Mouse (Mus musculus): Measurements from ENCODE around the gene Ccni. TPM values are rescaled to one million over a fixed set of nuclear protein-coding genes. Genes with fewer than 3 reads are reported as not detected.
A peak's percentile ranks its signal among the peaks of the same experiment; 100 is the strongest.

The Ccni gene
- total and polyA plus RNA-seq, 2 experiments from 2014 or later, result 109 to 260 TPM

DNA sequence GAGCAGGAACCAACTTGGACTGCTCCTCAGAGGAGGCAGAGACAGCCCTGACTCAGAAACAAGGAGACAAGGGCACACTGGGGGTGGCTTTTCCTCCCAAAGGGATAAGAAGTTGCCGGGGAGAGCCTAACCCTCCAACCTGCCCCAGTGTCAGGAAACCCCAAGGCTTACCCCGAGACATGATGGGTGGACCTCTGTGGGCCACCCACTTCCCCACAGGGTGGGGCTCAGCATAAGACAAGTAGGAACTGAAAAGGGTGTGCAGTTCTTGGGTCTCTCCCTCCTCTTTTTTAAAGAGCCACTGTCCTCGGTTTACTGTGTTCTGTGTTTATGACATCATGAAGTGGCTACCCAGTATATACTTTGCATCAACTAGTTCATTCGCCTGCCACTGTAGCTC is 53.8 kb downstream of the Ccni start:
- 87% methylated on average over 4 of the region's 4 CpGs for WGBS
- H3K27ac ChIP-seq (ENCODE audit: low read depth, low read length), result no peak overlapping the region
- H3K4me3 ChIP-seq (ENCODE audit: low read depth, low read length), result no peak overlapping the region
- ATAC-seq (ENCODE audit: low FRiP score) (no peak), DNase-seq (ENCODE audit: low spot score) (no peak)
- H3K9ac ChIP-seq (replicated peaks; ENCODE audit: low read length, poor library complexity, severe bottlenecking), result no peak overlapping the region
- no peak overlapping the region for H3K4me2 ChIP-seq (ENCODE audit: low read depth, low read length, poor library complexity, severe bottlenecking)
- H3K36me3 ChIP-seq (ENCODE audit: insufficient read depth, low read length), result peaks cover 15% of the 10 kb centered on the region
- no peaks in the 10 kb centered on the region for H3K9me3 ChIP-seq (ENCODE audit: low read length)
- H3K27me3 ChIP-seq (ENCODE audit: insufficient read depth, low read length), result no peaks in the 10 kb centered on the region
- TF ChIP-seq CTCF (IDR thresholded peaks at IDR 0.05), result no peak
- no peaks in the 10 kb centered on the region for H3K4me1 ChIP-seq (ENCODE audit: insufficient read depth, low read length)

DNA sequence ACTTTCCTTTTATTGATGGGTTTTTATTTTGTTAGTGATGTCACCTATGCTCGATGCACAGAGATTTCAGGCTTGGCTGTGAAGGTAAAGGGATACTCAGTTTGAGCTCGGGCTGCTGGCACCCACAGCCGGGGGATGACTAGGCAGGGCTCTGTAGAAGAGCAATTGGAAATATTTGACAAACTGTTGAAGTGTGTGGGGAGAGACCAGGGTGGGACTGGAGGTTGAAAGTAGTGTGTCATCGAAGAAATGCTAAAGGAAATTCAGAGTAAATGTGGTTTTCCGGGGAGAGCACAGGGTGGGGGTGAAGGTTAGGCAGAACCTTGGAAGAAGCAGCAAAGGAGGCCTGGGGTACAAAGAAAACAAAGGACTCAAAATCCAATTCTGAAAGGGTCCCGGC is 54.3 kb downstream of the Ccni start:
- 70% methylated on average over 6 of the region's 6 CpGs for WGBS
- Histone ChIP-seq H3K4me3 (ENCODE audit: low read depth, low read length) (no peak overlapping the region), H3K4me2 (ENCODE audit: low read depth, low read length, poor library complexity, severe bottlenecking) (no peak overlapping the region), H3K36me3 (ENCODE audit: insufficient read depth, low read length) (peaks cover 12% of the 10 kb centered on the region), H3K4me1 (ENCODE audit: insufficient read depth, low read length) (no peaks in the 10 kb centered on the region), H3K9me3 (ENCODE audit: low read length) (no peaks in the 10 kb centered on the region), H3K27me3 (ENCODE audit: insufficient read depth, low read length) (no peaks in the 10 kb centered on the region), H3K27ac (ENCODE audit: low read depth, low read length) (no peak overlapping the region), H3K9ac (replicated peaks; ENCODE audit: low read length, poor library complexity, severe bottlenecking) (no peak overlapping the region)
- DNase-seq (ENCODE audit: low spot score) (no peak), ATAC-seq (ENCODE audit: low FRiP score) (no peak)
- no peak for TF ChIP-seq CTCF (IDR thresholded peaks at IDR 0.05)

DNA sequence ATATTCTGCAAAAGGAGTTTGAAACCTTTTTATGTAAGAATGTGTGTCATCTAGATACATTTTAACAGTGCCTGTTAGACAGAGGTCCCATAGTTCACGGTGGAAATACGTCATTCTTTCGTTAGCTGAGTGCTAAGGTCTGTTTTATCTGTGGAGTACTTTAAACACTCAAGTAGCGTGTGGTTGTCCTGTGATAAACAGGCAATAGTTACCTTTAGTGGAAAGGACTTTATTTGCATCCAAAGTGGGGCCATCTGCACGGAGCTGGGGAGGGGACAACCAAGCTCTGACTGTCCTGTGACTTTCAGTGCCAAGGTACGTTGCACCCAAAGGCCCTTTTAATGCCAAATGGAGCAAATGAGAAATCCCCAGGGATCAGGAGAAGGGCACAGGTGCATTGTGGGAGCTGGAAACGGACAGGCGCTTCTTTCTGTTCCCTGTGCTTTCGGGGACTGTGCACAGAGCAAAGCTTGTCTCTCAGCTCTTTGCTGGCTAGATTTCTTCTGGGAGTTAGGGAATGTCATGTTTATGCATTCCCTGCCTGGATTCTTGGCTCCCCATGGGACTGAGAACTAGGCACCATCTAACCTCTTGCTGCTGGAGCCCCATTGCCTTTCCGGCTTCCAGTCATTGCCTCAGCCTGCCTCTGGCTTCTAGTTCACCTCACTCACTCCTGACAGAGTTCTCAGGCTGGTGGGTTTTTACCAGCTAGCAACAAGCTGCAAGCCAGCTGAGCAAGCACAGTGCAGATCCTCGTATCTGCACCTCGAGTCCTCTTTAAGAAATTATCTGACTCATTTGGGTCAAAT is 56.1 kb downstream of the Ccni start:
- WGBS, result 76% methylated on average over 12 of the region's 12 CpGs
- H3K4me1 ChIP-seq (ENCODE audit: insufficient read depth, low read length), result no peaks in the 10 kb centered on the region

DNA sequence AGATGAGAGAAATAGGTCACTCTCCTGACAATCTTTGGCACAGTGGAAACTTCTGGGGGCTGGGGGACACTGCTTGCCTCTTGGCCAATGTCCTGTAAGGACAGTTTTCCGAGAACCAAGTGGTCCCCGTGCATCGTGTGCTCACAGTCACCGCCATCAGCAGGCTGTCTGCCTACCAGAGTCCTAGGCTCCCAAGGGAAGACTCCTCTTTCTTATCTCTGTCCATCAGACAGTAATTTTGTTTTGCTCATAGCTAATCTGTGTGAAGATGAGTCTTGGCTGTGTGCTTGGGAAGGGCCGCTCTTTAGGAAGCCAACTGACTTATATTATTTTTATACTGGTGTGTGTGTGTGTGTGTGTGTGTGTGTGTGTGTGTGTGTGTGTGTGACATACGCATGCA is 60.8 kb downstream of the Ccni start:
- Histone ChIP-seq H3K36me3 (ENCODE audit: insufficient read depth, low read length) (peaks cover 14% of the 10 kb centered on the region), H3K27me3 (ENCODE audit: insufficient read depth, low read length) (no peaks in the 10 kb centered on the region), H3K4me2 (ENCODE audit: low read depth, low read length, poor library complexity, severe bottlenecking) (no peak overlapping the region), H3K4me3 (ENCODE audit: low read depth, low read length) (no peak overlapping the region), H3K4me1 (ENCODE audit: insufficient read depth, low read length) (no peaks in the 10 kb centered on the region; the same call in 1 of the 2 replicates), H3K9ac (replicated peaks; ENCODE audit: low read length, poor library complexity, severe bottlenecking) (no peak overlapping the region), H3K9me3 (ENCODE audit: low read length) (no peaks in the 10 kb centered on the region), H3K27ac (ENCODE audit: low read depth, low read length) (no peak overlapping the region)
- ATAC-seq (ENCODE audit: low FRiP score) (no peak), DNase-seq (ENCODE audit: low spot score) (no peak)
- TF ChIP-seq CTCF (IDR thresholded peaks at IDR 0.05), result no peak
- WGBS, result 80% methylated on average over 6 of the region's 6 CpGs

More for the DNA sequence above, 56.1 kb downstream of the Ccni start:
- no peaks in the 10 kb centered on the region for H3K9me3 ChIP-seq (ENCODE audit: low read length)
- no peak for TF ChIP-seq CTCF (IDR thresholded peaks at IDR 0.05)
- H3K36me3 ChIP-seq (ENCODE audit: insufficient read depth, low read length), result 0 out of 2 replicates have a peak, but pooled peaks cover 3% of the 10 kb centered on the region
- H3K27me3 ChIP-seq (ENCODE audit: insufficient read depth, low read length), result no peaks in the 10 kb centered on the region
- no peak overlapping the region for H3K9ac ChIP-seq (replicated peaks; ENCODE audit: low read length, poor library complexity, severe bottlenecking)
- H3K4me3 ChIP-seq (ENCODE audit: low read depth, low read length), result no peak overlapping the region
- DNase-seq (ENCODE audit: low spot score) (no peak), ATAC-seq (ENCODE audit: low FRiP score) (no peak)
- no peak overlapping the region for H3K27ac ChIP-seq (ENCODE audit: low read depth, low read length)
- no peak overlapping the region for H3K4me2 ChIP-seq (ENCODE audit: low read depth, low read length, poor library complexity, severe bottlenecking)

DNA sequence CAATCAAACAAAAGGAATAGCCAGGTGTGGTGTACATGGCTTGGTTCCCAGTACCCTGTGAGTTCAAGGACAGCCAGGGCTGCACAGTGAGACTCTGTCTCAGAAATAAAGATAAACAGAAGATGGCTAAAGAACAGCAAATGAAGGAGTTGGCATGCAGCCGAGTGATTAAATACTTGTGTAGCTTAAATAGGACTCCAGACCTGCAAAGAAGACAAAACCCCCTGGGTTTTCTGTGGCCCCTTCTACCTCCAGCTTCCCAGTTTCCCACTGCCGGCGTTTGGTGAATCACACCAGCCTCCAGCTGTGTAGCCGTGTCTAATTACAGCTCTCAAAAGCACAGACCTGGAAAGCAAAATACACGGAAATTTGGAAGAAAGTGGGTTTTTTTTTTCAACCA is 61.4 kb downstream of the Ccni start:
- Histone ChIP-seq H3K27ac (ENCODE audit: low read depth, low read length) (no peak overlapping the region), H3K36me3 (ENCODE audit: insufficient read depth, low read length) (peaks cover 15% of the 10 kb centered on the region), H3K9ac (replicated peaks; ENCODE audit: low read length, poor library complexity, severe bottlenecking) (no peak overlapping the region), H3K4me2 (ENCODE audit: low read depth, low read length, poor library complexity, severe bottlenecking) (no peak overlapping the region), H3K4me1 (ENCODE audit: insufficient read depth, low read length) (no peaks in the 10 kb centered on the region; the same call in 1 of the 2 replicates), H3K27me3 (ENCODE audit: insufficient read depth, low read length) (no peaks in the 10 kb centered on the region), H3K9me3 (ENCODE audit: low read length) (no peaks in the 10 kb centered on the region), H3K4me3 (ENCODE audit: low read depth, low read length) (no peak overlapping the region)
- ATAC-seq (ENCODE audit: low FRiP score) (no peak), DNase-seq (ENCODE audit: low spot score) (no peak)
- 17% methylated on average over 5 of the region's 5 CpGs for whole genome bisulfite sequencing
- TF ChIP-seq CTCF (IDR thresholded peaks at IDR 0.05), result no peak

DNA sequence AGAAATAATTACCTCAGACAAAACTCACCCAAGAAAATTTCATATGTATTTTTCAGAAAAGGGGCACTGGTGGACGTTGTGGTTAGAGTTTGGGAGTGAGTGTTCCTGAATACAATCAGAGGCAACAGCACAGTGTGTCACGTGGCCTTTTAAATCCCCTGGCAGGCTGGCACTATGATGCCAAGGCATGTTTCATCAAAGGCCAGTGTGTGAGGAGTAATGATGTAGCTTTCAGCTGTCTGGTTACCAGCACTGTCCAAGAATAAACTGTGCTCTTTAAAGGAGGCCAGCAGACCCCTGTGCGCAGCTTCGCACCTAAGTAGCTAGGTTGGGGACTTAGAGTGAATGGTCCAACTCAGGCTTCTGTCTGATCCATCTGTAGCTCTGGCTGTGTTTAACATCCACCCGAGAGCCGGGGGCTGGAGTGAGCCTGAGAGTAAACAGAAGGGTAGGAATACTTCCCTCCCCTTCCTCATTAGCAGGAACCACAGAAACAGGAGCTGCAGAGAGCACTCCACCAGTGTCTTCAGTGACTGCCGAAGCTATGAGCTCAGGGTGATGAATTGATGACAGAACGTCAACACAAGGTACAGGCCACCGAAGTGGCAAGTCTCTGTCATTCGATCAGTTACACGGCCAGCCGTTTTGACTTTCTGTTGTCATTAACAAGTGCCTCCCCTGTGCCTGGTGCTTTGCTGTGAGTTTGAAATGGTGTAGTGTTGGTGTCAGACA is 62.8 kb downstream of the Ccni start:
- ATAC-seq (ENCODE audit: low FRiP score), result no peak
- Histone ChIP-seq H3K9ac (replicated peaks; ENCODE audit: low read length, poor library complexity, severe bottlenecking) (0 out of 2 replicates have a peak overlapping the region, but pooled peaks have one; percentile 8), H3K4me3 (ENCODE audit: low read depth, low read length) (no peak overlapping the region), H3K9me3 (ENCODE audit: low read length) (no peaks in the 10 kb centered on the region), H3K27me3 (ENCODE audit: insufficient read depth, low read length) (no peaks in the 10 kb centered on the region), H3K4me1 (ENCODE audit: insufficient read depth, low read length) (no peaks in the 10 kb centered on the region; the same call in 1 of the 2 replicates), H3K4me2 (ENCODE audit: low read depth, low read length, poor library complexity, severe bottlenecking) (no peak overlapping the region), H3K36me3 (ENCODE audit: insufficient read depth, low read length) (peaks cover 15% of the 10 kb centered on the region), H3K27ac (ENCODE audit: low read depth, low read length) (no peak overlapping the region)
- WGBS, result 72% methylated on average over 12 of the region's 12 CpGs
- no peak for TF ChIP-seq CTCF (IDR thresholded peaks at IDR 0.05)
- no peak for DNase-seq (ENCODE audit: low spot score)

Measured in midbrain, postnatal 0 days (tissue).